Mouse (Mus musculus) MEL (cell line): Measurements from ENCODE around the gene Hs3st4. TPM values are rescaled to one million over a fixed set of nuclear protein-coding genes. Genes with fewer than 3 reads are reported as not detected.

Experiments
- DNase-seq: peaks from one replicate; pipeline ENCODE4 v3.0.0; 2011; ENCODE audit warnings: low read depth, low spot score
- H3K27ac ChIP-seq: 2 replicates; pipeline ENCODE4 v1.5.1; 2012; ENCODE audit warnings: low read depth, mild to moderate bottlenecking, control low read depth, low read length, moderate library complexity; ENCODE audit not compliant: control insufficient read depth
- H3K27me3 ChIP-seq, 2 experiments: fragments of 150-350 bp in 1 of 2; sonication (generic) in 1 of 2; 2 replicates each; pipeline ENCODE4 v1.6.1; 2012; ENCODE audit warnings: low read length in 2 of 2, mild to moderate bottlenecking in 2 of 2, improper control_type of control experiment in 1 of 2, moderate library complexity in 1 of 2; ENCODE audit not compliant: insufficient read depth in 2 of 2, control insufficient read depth in 1 of 2
- H3K36me3 ChIP-seq, 2 experiments: 2 replicates each; pipeline ENCODE4 v1.6.1; 2012 to 2014; ENCODE audit warnings: low read length in 2 of 2, improper control_type of control experiment in 1 of 2, inconsistent platforms in 1 of 2, mild to moderate bottlenecking in 1 of 2; ENCODE audit not compliant: insufficient read depth in 2 of 2, control insufficient read depth in 1 of 2
- H3K4me1 ChIP-seq, 2 experiments: fragments of 150-350 bp in 1 of 2; sonication (generic) in 1 of 2; 2 replicates each; pipeline ENCODE4 v1.6.1; 2012; ENCODE audit warnings: low read length in 2 of 2, improper control_type of control experiment in 1 of 2, mild to moderate bottlenecking in 1 of 2; ENCODE audit not compliant: insufficient read depth in 2 of 2, control insufficient read depth in 1 of 2
- H3K4me3 ChIP-seq, 2 experiments: fragments of 150-350 bp in 1 of 2; sonication (generic) in 1 of 2; 2 replicates each; pipeline ENCODE4 v1.5.1; 2012; ENCODE audit warnings: low read depth in 2 of 2, low read length in 2 of 2, mild to moderate bottlenecking in 2 of 2, moderate library complexity in 2 of 2, control low read depth in 1 of 2, improper control_type of control experiment in 1 of 2; ENCODE audit not compliant: control insufficient read depth in 1 of 2, insufficient read depth in 1 of 2
- H3K79me2 ChIP-seq: 2 replicates; pipeline ENCODE4 v1.6.1; 2012; ENCODE audit warnings: mild to moderate bottlenecking, low read length, moderate library complexity; ENCODE audit not compliant: control insufficient read depth, poor library complexity, insufficient read depth
- H3K9ac ChIP-seq: 2 replicates; pipeline ENCODE4 v1.6.1; 2012; ENCODE audit warnings: low read depth, mild to moderate bottlenecking, control low read depth, low read length, moderate library complexity; ENCODE audit not compliant: control insufficient read depth, poor library complexity, severe bottlenecking
- H3K9me3 ChIP-seq: fragments of 150-350 bp; sonication (generic); replicated peaks from 2 replicates; pipeline ENCODE4 v1.6.1; 2012; ENCODE audit warnings: mild to moderate bottlenecking, low read length, improper control_type of control experiment, moderate library complexity; ENCODE audit not compliant: insufficient read depth
- EP300 ChIP-seq, 2 experiments: IDR thresholded peaks; 2 replicates each; pipeline ENCODE4 v1.6.1; 2011; ENCODE audit warnings: improper control_type of control experiment in 2 of 2, low read length in 2 of 2, low read depth in 1 of 2, mild to moderate bottlenecking in 1 of 2
- ETS1 ChIP-seq: IDR thresholded peaks from 2 replicates; pipeline ENCODE4 v1.6.1; 2012; ENCODE audit warnings: low read depth, mild to moderate bottlenecking, inconsistent platforms, low read length, improper control_type of control experiment, moderate library complexity
- GABPA ChIP-seq: IDR thresholded peaks from 2 replicates; pipeline ENCODE4 v1.6.1; 2012; ENCODE audit warnings: low read depth, mild to moderate bottlenecking, inconsistent platforms, low read length, improper control_type of control experiment, moderate library complexity
- JUND ChIP-seq: IDR thresholded peaks from 2 replicates; pipeline ENCODE4 v1.6.1; 2011; ENCODE audit warnings: low read depth, mild to moderate bottlenecking, improper control_type of control experiment, low read length
- KAT2A ChIP-seq: conservative IDR thresholded peaks from 2 replicates; pipeline ENCODE4 v1.6.1; 2012; ENCODE audit warnings: low read depth, low read length, improper control_type of control experiment, inconsistent platforms
- MAFK ChIP-seq: IDR thresholded peaks from 2 replicates; pipeline ENCODE4 v1.6.1; 2011; ENCODE audit warnings: low read depth, mild to moderate bottlenecking, low read length, improper control_type of control experiment, borderline replicate concordance
- MAX ChIP-seq: IDR thresholded peaks from 2 replicates; pipeline ENCODE4 v1.6.1; 2011; ENCODE audit warnings: low read length, improper control_type of control experiment
- MXI1 ChIP-seq: IDR thresholded peaks from 2 replicates; pipeline ENCODE4 v1.6.1; 2011; ENCODE audit warnings: mild to moderate bottlenecking, low read depth, low read length, improper control_type of control experiment
- MYB ChIP-seq: IDR thresholded peaks from 2 replicates; pipeline ENCODE4 v1.6.1; 2011; ENCODE audit warnings: mild to moderate bottlenecking, low read depth, low read length, improper control_type of control experiment
- MYC ChIP-seq: IDR thresholded peaks from 2 replicates; pipeline ENCODE4 v1.6.1; 2011; ENCODE audit warnings: low read depth, mild to moderate bottlenecking, low read length, improper control_type of control experiment, moderate library complexity
- NELFE ChIP-seq: IDR thresholded peaks from 2 replicates; pipeline ENCODE4 v1.6.1; 2011; ENCODE audit warnings: low read depth, low read length, improper control_type of control experiment
- POLR2AphosphoS2 ChIP-seq: IDR thresholded peaks from 2 replicates; pipeline ENCODE4 v1.6.1; 2011; ENCODE audit warnings: low read length, improper control_type of control experiment
- RAD21 ChIP-seq: IDR thresholded peaks from 2 replicates; pipeline ENCODE4 v1.6.1; 2011; ENCODE audit warnings: mild to moderate bottlenecking, low read depth, low read length, improper control_type of control experiment
- RCOR1 ChIP-seq: IDR thresholded peaks from 2 replicates; pipeline ENCODE4 v1.6.1; 2012; ENCODE audit warnings: low read depth, mild to moderate bottlenecking, inconsistent platforms, low read length, improper control_type of control experiment
- TAL1 ChIP-seq: IDR thresholded peaks from 2 replicates; pipeline ENCODE4 v1.6.1; 2012; ENCODE audit warnings: mild to moderate bottlenecking, inconsistent platforms, low read length, moderate library complexity, mixed read lengths
- TCF12 ChIP-seq: IDR thresholded peaks from 2 replicates; pipeline ENCODE4 v1.6.1; 2014; ENCODE audit warnings: low read depth, mild to moderate bottlenecking, inconsistent platforms, low read length, improper control_type of control experiment, moderate library complexity
- USF1 ChIP-seq: IDR thresholded peaks from 2 replicates; pipeline ENCODE4 v1.6.1; 2014; ENCODE audit warnings: low read depth, mild to moderate bottlenecking, inconsistent platforms, low read length, improper control_type of control experiment, moderate library complexity
- ZC3H11A ChIP-seq: IDR thresholded peaks from 2 replicates; pipeline ENCODE4 v1.6.1; 2012; ENCODE audit warnings: low read depth, mild to moderate bottlenecking, inconsistent platforms, low read length, improper control_type of control experiment
- ZKSCAN1 ChIP-seq: IDR thresholded peaks from 2 replicates; pipeline ENCODE4 v1.6.1; 2012; ENCODE audit warnings: low read depth, mild to moderate bottlenecking, inconsistent platforms, low read length, improper control_type of control experiment, moderate library complexity
- ZMIZ1 ChIP-seq: IDR thresholded peaks from 2 replicates; pipeline ENCODE4 v1.6.1; 2012; ENCODE audit warnings: low read depth, mild to moderate bottlenecking, inconsistent platforms, low read length, improper control_type of control experiment, moderate library complexity
- polyA plus RNA-seq, 2 experiments: library from polyadenylated mRNA; stranded (reverse) in 1 of 2; unstranded in 1 of 2; fragments of >175 nt in 1 of 2; fragments of >200 nt in 1 of 2; gene quantifications; 2 replicates each; pipeline versions ENCODE4 v1.2.1 to v1.2.4; 2012; ENCODE audit warnings: low replicate concordance in 2 of 2, low read depth in 1 of 2; ENCODE audit not compliant: insufficient read length in 2 of 2, insufficient read depth in 1 of 2, missing spikeins in 1 of 2
- total RNA-seq: library from RNA; depleted of rRNA; stranded (reverse); fragments of 300-350 nt; gene quantifications from 2 replicates; pipeline ENCODE4 v1.2.3, GENCODE M21; 2012

Hs3st4 gene
- total and polyA plus RNA-seq, 3 experiments, result not detected

- H3K36me3 ChIP-seq, result no peaks in the 10 kb centered on the region
- no peak overlapping the region for H3K9ac ChIP-seq
- no peaks in the 10 kb centered on the region for H3K4me1 ChIP-seq
- no peaks in the 10 kb centered on the region for H3K27me3 ChIP-seq
- no peak overlapping the region for H3K27ac ChIP-seq
- no peak for TF ChIP-seq ZC3H11A
- no peak for TF ChIP-seq MAX
- no peak for TF ChIP-seq TAL1
- no peak for TF ChIP-seq ETS1
- no peak for TF ChIP-seq USF1
- TF ChIP-seq JUND, result no peak
- no peak for TF ChIP-seq POLR2AphosphoS2
- no peak for TF ChIP-seq RCOR1
- TF ChIP-seq KAT2A, result no peak
- TF ChIP-seq RAD21, result no peak
- TF ChIP-seq ZMIZ1, result no peak
- no peak for TF ChIP-seq MYB
- no peak for TF ChIP-seq TCF12
- TF ChIP-seq MXI1, result no peak
- H3K9me3 ChIP-seq, result no peaks in the 10 kb centered on the region
- H3K4me3 ChIP-seq, result no peak overlapping the region
- no peaks in the 10 kb centered on the region for H3K79me2 ChIP-seq
- no peak for DNase-seq
Measured at GRCm38 (mm10) chr7:124250566-124250965, 267.9 kb downstream of the Hs3st4 start.

GRCm38 (mm10) chr7:124258419-124258818 lies 275.8 kb downstream of the Hs3st4 start:
- no peak for DNase-seq
- H3K79me2 ChIP-seq, result no peaks in the 10 kb centered on the region
- H3K27ac ChIP-seq, result no peak overlapping the region
- H3K4me1 ChIP-seq, result no peaks in the 10 kb centered on the region
- no peaks in the 10 kb centered on the region for H3K36me3 ChIP-seq
- TF ChIP-seq MAFK (no peak), ZKSCAN1 (no peak), MYC (no peak), NELFE (no peak), RCOR1 (no peak), ZMIZ1 (no peak), TAL1 (no peak), EP300 (IDR thresholded peaks at IDR 0.05; ENCODE audit: low read depth in 1 of 2, low read length in 2 of 2) (no peak), GABPA (no peak)
- H3K27me3 ChIP-seq, result no peaks in the 10 kb centered on the region
- no peaks in the 10 kb centered on the region for H3K9me3 ChIP-seq
- H3K9ac ChIP-seq, result no peak overlapping the region
- H3K4me3 ChIP-seq, result no peak overlapping the region
